Mouse (Mus musculus) lung, adult 2 months (tissue): ENCODE data around the gene Tnfrsf18.

Experiments used
- CTCF ChIP-seq: fragments of 200-500 bp; IDR thresholded peaks from 2 replicates; pipeline ENCODE4 v1.5.1; 2011; ENCODE audit warnings: mild to moderate bottlenecking, low read length, control low read depth; ENCODE audit not compliant: insufficient read depth
- POLR2A ChIP-seq: fragments of 200-500 bp; IDR thresholded peaks from 2 replicates; pipeline ENCODE4 v1.6.1; 2011; ENCODE audit warnings: low read depth, mild to moderate bottlenecking, control low read depth, low read length, borderline replicate concordance; ENCODE audit errors: extremely low read depth

GRCm38 (mm10) chr4:156031593-156032391 lies 5.8 kb downstream of the Tnfrsf18 start:
- peak; percentile 24; the same call in 1 of the 2 replicates for TF ChIP-seq POLR2A
- TF ChIP-seq CTCF: no peak
